In genomic region chr5:118354871-118355270, GRCm38 (mm10) we compare ENCODE assay signal across 16 mouse cellular contexts.
DNase-seq lines count a peak whose midpoint lies in the region; ATAC-seq and TF ChIP-seq lines count a peak whose summit lies in the region.
"Had no signal": no experiment of that assay in that cellular context is flagged by ENCODE, and none has a peak within 500 bp of the region (broad histone marks: within the 10 kb centered on the region; RNA-seq: fewer than 3 reads in every experiment).

No protein-coding gene starts in this region.

- H3K9ac ChIP-seq in heart, embryonic 15.5 days, result no peak overlapping the region
- no peak overlapping the region for H3K9ac ChIP-seq in embryonic facial prominence, embryonic 13.5 days
- H3K9ac ChIP-seq in limb, embryonic 13.5 days, result peak overlapping the region; percentile 19; the same call in 1 of the 2 replicates
- H3K9ac ChIP-seq: hindbrain, embryonic 15.5 days; liver, embryonic 14.5 days had no signal

- no peak for ATAC-seq in heart, embryonic 15.5 days (replicated peaks; ENCODE audit: insufficient number of reproducible peaks, insufficient read depth, low FRiP score, low read depth)
- ATAC-seq in embryonic facial prominence, embryonic 13.5 days (ENCODE audit: insufficient number of reproducible peaks, insufficient read depth, low FRiP score, low TSS enrichment, low read depth), result no peak
- ATAC-seq in limb, embryonic 13.5 days (ENCODE audit: low FRiP score, low read depth), result no peak

- WGBS in heart, embryonic 15.5 days, result 47% methylated on average over 3 of the region's 3 CpGs
- WGBS in embryonic facial prominence, embryonic 13.5 days, result 13% methylated on average over 3 of the region's 3 CpGs
- 47% methylated on average over 3 of the region's 3 CpGs for WGBS in limb, embryonic 13.5 days

- H3K4me1 ChIP-seq in heart, embryonic 15.5 days (replicated peaks), result peaks cover 20% of the 10 kb centered on the region
- peaks cover 35% of the 10 kb centered on the region for H3K4me1 ChIP-seq in embryonic facial prominence, embryonic 13.5 days
- peaks cover 39% of the 10 kb centered on the region for H3K4me1 ChIP-seq in limb, embryonic 13.5 days

- H3K4me2 ChIP-seq in heart, embryonic 15.5 days, result no peak overlapping the region
- no peak overlapping the region for H3K4me2 ChIP-seq in embryonic facial prominence, embryonic 13.5 days
- no peak overlapping the region for H3K4me2 ChIP-seq in limb, embryonic 13.5 days (replicated peaks)
- H3K4me2 ChIP-seq: hindbrain, embryonic 15.5 days had no signal

- DNase-seq in heart, adult 18-20 months, result no peak
- peak; percentile 55 for DNase-seq in NIH3T3 (ENCODE audit: low read depth)
- DNase-seq in layer of hippocampus, adult 8-10 months (ENCODE audit: low spot score in 2 of 2), result no peak
- no peak for DNase-seq in urinary bladder, postnatal 4 days (ENCODE audit: low spot score in 2 of 2)
- no peak for DNase-seq in gastrocnemius, adult 2 months
- DNase-seq: adrenal gland, postnatal 14 days; cerebellum, adult 8-10 months; kidney, adult 8-10 months; lung, postnatal 10 days; thymus, postnatal 25 days had no signal

- intact Hi-C loops in gastrocnemius, adult 2 months (cut with DNase I), result no loop called here

- H3K4me3 ChIP-seq in heart, embryonic 15.5 days, result no peak overlapping the region
- H3K4me3 ChIP-seq in embryonic facial prominence, embryonic 13.5 days, result no peak overlapping the region
- H3K4me3 ChIP-seq in limb, embryonic 13.5 days, result no peak overlapping the region
- H3K4me3 ChIP-seq in gastrocnemius, adult 2 months, result no peak overlapping the region
- H3K4me3 ChIP-seq: hindbrain, embryonic 15.5 days; myocyte had no signal

- TF ChIP-seq CTCF in gastrocnemius, adult 2 months (IDR thresholded peaks at IDR 0.05), result no peak

- H3K36me3 ChIP-seq in heart, embryonic 15.5 days, result no peaks in the 10 kb centered on the region
- no peaks in the 10 kb centered on the region for H3K36me3 ChIP-seq in embryonic facial prominence, embryonic 13.5 days
- H3K36me3 ChIP-seq in limb, embryonic 13.5 days, result no peaks in the 10 kb centered on the region
- H3K36me3 ChIP-seq: hindbrain, embryonic 15.5 days had no signal

- H3K9me3 ChIP-seq in heart, embryonic 15.5 days (replicated peaks), result no peaks in the 10 kb centered on the region
- no peaks in the 10 kb centered on the region for H3K9me3 ChIP-seq in embryonic facial prominence, embryonic 13.5 days
- peaks cover 4% of the 10 kb centered on the region; the same call in 1 of the 2 replicates for H3K9me3 ChIP-seq in limb, embryonic 13.5 days
- H3K9me3 ChIP-seq: hindbrain, embryonic 15.5 days had no signal

- peak overlapping the region; percentile 45; the same call in 1 of the 2 replicates for H3K27ac ChIP-seq in heart, embryonic 15.5 days
- H3K27ac ChIP-seq in embryonic facial prominence, embryonic 13.5 days, result peak overlapping the region; percentile 68
- H3K27ac ChIP-seq in limb, embryonic 13.5 days, result peak overlapping the region; percentile 91; the same call in 1 of the 2 replicates
- no peak overlapping the region for H3K27ac ChIP-seq in gastrocnemius, adult 2 months
- H3K27ac ChIP-seq: liver, embryonic 14.5 days had no signal

- H3K27me3 ChIP-seq in heart, embryonic 15.5 days, result no peaks in the 10 kb centered on the region
- no peaks in the 10 kb centered on the region for H3K27me3 ChIP-seq in embryonic facial prominence, embryonic 13.5 days
- H3K27me3 ChIP-seq in limb, embryonic 13.5 days, result no peaks in the 10 kb centered on the region
- H3K27me3 ChIP-seq: hindbrain, embryonic 15.5 days had no signal
